ENCODE assay signal across 14 mouse cellular contexts in the genomic region with DNA sequence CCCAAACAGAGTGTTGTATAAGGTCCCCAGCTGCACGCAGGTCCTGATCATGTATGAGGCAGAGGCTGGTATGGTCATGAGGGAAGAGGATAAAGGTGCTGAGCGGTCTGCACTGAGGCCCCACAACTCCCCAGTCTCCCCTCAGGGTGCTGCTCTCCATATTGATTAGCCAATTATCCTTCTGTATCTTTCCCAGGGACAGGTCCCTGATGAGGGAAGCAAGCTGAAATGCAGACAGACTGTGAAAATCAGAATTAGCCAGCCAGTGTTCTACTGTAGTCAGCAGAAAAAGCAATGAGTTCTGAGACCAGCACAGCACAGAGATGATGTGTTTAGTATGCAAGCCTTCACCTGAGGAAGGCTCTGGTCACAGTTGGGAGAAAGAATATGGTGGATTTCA.
DNase-seq lines count a peak whose midpoint lies in the region; ATAC-seq and TF ChIP-seq lines count a peak whose summit lies in the region.
"Had no signal": no experiment of that assay in that cellular context is flagged by ENCODE, and none has a peak within 500 bp of the region (broad histone marks: within the 10 kb centered on the region; RNA-seq: fewer than 3 reads in every experiment).

No protein-coding gene starts in this region.

- intact Hi-C loops in heart, postnatal 14 days (cut with DNase I) = no loop called here

- no peaks in the 10 kb centered on the region for H3K9me3 ChIP-seq in forebrain, embryonic 15.5 days
- H3K9me3 ChIP-seq in hindbrain, postnatal 0 days (ENCODE audit: low read length) = no peaks in the 10 kb centered on the region
- no peaks in the 10 kb centered on the region for H3K9me3 ChIP-seq in neural tube, embryonic 14.5 days (ENCODE audit: control insufficient read depth, low read length)
- H3K9me3 ChIP-seq: embryonic facial prominence, embryonic 15.5 days; limb, embryonic 15.5 days had no signal

- 0 out of 2 replicates have a peak, but pooled peaks have one; percentile 48 for ATAC-seq in forebrain, embryonic 15.5 days (replicated peaks)
- ATAC-seq in hindbrain, postnatal 0 days = peak; percentile 57
- ATAC-seq in neural tube, embryonic 14.5 days (ENCODE audit: low read depth) = no peak

- no peak overlapping the region for H3K4me2 ChIP-seq in forebrain, embryonic 15.5 days (replicated peaks)
- H3K4me2 ChIP-seq in hindbrain, postnatal 0 days (ENCODE audit: low read depth, low read length) = no peak overlapping the region
- H3K4me2 ChIP-seq in neural tube, embryonic 14.5 days (ENCODE audit: low read depth, low read length) = no peak overlapping the region
- H3K4me2 ChIP-seq: embryonic facial prominence, embryonic 15.5 days; limb, embryonic 15.5 days had no signal

- peak overlapping the region; percentile 33; the same call in 1 of the 2 replicates for H3K27ac ChIP-seq in forebrain, embryonic 15.5 days (replicated peaks)
- peak overlapping the region; percentile 56; the same call in 1 of the 2 replicates for H3K27ac ChIP-seq in hindbrain, postnatal 0 days
- peak overlapping the region; percentile 76 for H3K27ac ChIP-seq in neural tube, embryonic 14.5 days (ENCODE audit: low read depth, low read length)
- H3K27ac ChIP-seq: embryonic facial prominence, embryonic 15.5 days; limb, embryonic 15.5 days had no signal

- H3K36me3 ChIP-seq in forebrain, embryonic 15.5 days = peaks cover 7% of the 10 kb centered on the region; the same call in 1 of the 2 replicates
- H3K36me3 ChIP-seq in hindbrain, postnatal 0 days (ENCODE audit: insufficient read depth, low read length) = no peaks in the 10 kb centered on the region; the same call in 1 of the 2 replicates
- no peaks in the 10 kb centered on the region for H3K36me3 ChIP-seq in neural tube, embryonic 14.5 days (ENCODE audit: control insufficient read depth, insufficient read depth, low read length)
- H3K36me3 ChIP-seq: embryonic facial prominence, embryonic 15.5 days; limb, embryonic 15.5 days had no signal

- TF ChIP-seq CTCF in hindbrain, postnatal 0 days (IDR thresholded peaks at IDR 0.05; ENCODE audit: low read depth) = no peak

- DNase-seq in heart, adult 11 months = peak; percentile 82
- no peak for DNase-seq in heart, postnatal 14 days
- DNase-seq in hindbrain, postnatal 0 days (ENCODE audit: low spot score) = peak; percentile 23
- DNase-seq in retina, postnatal 1 day = no peak
- no peak for DNase-seq in adrenal gland, postnatal 10 days
- DNase-seq: adrenal gland, postnatal 25 days; B cell, adult 2 months; cerebellum, adult 2 months; right cerebral cortex, postnatal 4 days; thymus, postnatal 25 days had no signal

- H3K4me1 ChIP-seq in forebrain, embryonic 15.5 days = peaks cover 20% of the 10 kb centered on the region
- no peaks in the 10 kb centered on the region; the same call in 1 of the 2 replicates for H3K4me1 ChIP-seq in hindbrain, postnatal 0 days (ENCODE audit: insufficient read depth, low read length)
- peaks cover 11% of the 10 kb centered on the region for H3K4me1 ChIP-seq in neural tube, embryonic 14.5 days (ENCODE audit: control insufficient read depth, insufficient read depth, low read length)
- H3K4me1 ChIP-seq: embryonic facial prominence, embryonic 15.5 days; limb, embryonic 15.5 days had no signal

- no peak overlapping the region for H3K9ac ChIP-seq in forebrain, embryonic 15.5 days (replicated peaks)
- no peak overlapping the region for H3K9ac ChIP-seq in hindbrain, postnatal 0 days (replicated peaks; ENCODE audit: low read length)
- no peak overlapping the region for H3K9ac ChIP-seq in neural tube, embryonic 14.5 days (replicated peaks; ENCODE audit: low read depth, low read length)
- H3K9ac ChIP-seq: embryonic facial prominence, embryonic 15.5 days; limb, embryonic 15.5 days had no signal

- no peaks in the 10 kb centered on the region for H3K27me3 ChIP-seq in forebrain, embryonic 15.5 days
- no peaks in the 10 kb centered on the region for H3K27me3 ChIP-seq in hindbrain, postnatal 0 days (ENCODE audit: insufficient read depth, low read length)
- no peaks in the 10 kb centered on the region for H3K27me3 ChIP-seq in neural tube, embryonic 14.5 days (ENCODE audit: control insufficient read depth, insufficient read depth, low read length)
- H3K27me3 ChIP-seq: embryonic facial prominence, embryonic 15.5 days; limb, embryonic 15.5 days had no signal

- 43% methylated on average over 2 of the region's 2 CpGs for WGBS in forebrain, embryonic 15.5 days
- 48% methylated on average over 2 of the region's 2 CpGs for WGBS in hindbrain, postnatal 0 days
- WGBS in neural tube, embryonic 14.5 days = 35% methylated on average over 2 of the region's 2 CpGs

- H3K4me3 ChIP-seq in forebrain, embryonic 15.5 days = no peak overlapping the region
- H3K4me3 ChIP-seq in hindbrain, postnatal 0 days (ENCODE audit: low read length) = no peak overlapping the region
- no peak overlapping the region for H3K4me3 ChIP-seq in neural tube, embryonic 14.5 days (ENCODE audit: low read depth, low read length)
- H3K4me3 ChIP-seq: embryonic facial prominence, embryonic 15.5 days; limb, embryonic 15.5 days had no signal

Comparison
In these comparisons a context has a peak if more than half of its experiments do, and no peak if none do; other contexts are left out.
1. DNase-seq: peak in heart, adult 11 months (single experiment) and hindbrain, postnatal 0 days (single experiment); none in heart, postnatal 14 days (0 of 2), retina, postnatal 1 day (single experiment) and adrenal gland, postnatal 10 days (single experiment).
2. Peak in every context shown above with its lines, with median percentiles within 50 percentile points of each other: H3K27ac ChIP-seq.